Mouse (Mus musculus): ENCODE results near the gene Gm47429.
"Not testable (repeated sequence)": the region's sequence is repeated elsewhere in the genome, so short reads cannot be mapped to it uniquely, and the experiment has no call there.

Gm47429 gene

DNA sequence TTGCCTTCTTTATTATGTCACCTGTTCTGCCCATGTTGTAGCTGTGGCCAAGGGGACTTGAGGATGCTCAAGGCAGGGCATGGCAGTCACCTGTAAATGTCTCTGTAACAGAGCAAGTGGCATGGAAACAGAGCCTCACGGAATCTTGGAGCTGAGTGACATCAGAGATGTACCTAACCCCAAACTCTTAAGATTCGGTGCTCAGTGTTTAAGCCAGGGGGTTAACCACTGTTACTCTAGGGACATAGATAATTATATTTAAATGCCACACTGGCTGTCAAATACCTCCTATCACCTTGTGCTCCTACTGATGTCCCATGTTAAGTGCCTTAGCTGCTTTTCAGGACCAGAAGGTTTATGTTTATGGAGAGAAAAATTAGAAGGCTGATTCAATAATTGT lies at the start of gene Gm47429:
Gene Gm47429, minus strand, starts transcription at position 101 of the 400 bp plus-strand sequence.
- no peak for DNase-seq (ENCODE audit: low spot score in 2 of 2)

DNA sequence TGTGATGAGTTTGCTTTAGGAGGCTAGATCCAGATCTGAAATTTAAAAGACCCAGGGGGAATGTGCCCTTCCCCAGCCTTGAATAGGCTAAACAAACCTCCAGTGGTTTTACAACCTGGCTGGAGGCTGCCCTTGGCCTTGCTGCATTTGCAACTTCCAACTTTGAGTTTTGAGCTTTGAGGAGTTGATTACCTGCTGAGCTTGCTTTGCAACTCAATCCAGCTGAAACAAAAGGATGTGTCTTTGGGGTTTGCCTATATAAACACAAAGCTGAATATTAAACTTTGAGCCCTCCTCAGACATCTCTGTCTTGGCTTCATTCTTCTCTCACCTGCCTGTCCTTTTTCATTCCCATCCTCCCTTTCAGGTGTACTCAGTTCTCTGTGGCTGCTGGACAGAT lies 44.8 kb upstream of the Gm47429 start:
- not testable (repeated sequence) for DNase-seq (ENCODE audit: low spot score in 2 of 2)

DNA sequence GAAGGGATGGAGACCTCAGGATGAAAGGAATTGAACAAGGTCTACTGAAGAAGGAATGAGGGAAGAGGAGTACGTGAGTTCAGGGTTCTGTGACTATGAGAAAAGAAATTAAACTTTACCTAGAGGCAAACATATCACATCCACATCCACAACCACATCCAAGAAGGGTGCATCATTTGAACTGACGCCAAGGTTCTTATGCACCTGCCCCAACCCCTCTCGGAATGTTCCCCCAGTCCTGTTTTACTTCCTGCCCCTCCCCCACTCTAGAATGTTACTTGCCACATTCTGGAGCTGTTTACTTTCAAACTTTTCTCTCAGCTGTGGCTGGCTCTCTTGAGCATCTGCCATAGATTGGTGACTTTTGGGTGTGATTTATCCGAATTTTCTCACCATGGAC lies 23.3 kb upstream of the Gm47429 start, which contains the start of gene Nutm2:
Gene Nutm2, plus strand, starts transcription at position 301 of the 400 bp plus-strand sequence.
- DNase-seq (ENCODE audit: low spot score in 2 of 2), result no peak

DNA sequence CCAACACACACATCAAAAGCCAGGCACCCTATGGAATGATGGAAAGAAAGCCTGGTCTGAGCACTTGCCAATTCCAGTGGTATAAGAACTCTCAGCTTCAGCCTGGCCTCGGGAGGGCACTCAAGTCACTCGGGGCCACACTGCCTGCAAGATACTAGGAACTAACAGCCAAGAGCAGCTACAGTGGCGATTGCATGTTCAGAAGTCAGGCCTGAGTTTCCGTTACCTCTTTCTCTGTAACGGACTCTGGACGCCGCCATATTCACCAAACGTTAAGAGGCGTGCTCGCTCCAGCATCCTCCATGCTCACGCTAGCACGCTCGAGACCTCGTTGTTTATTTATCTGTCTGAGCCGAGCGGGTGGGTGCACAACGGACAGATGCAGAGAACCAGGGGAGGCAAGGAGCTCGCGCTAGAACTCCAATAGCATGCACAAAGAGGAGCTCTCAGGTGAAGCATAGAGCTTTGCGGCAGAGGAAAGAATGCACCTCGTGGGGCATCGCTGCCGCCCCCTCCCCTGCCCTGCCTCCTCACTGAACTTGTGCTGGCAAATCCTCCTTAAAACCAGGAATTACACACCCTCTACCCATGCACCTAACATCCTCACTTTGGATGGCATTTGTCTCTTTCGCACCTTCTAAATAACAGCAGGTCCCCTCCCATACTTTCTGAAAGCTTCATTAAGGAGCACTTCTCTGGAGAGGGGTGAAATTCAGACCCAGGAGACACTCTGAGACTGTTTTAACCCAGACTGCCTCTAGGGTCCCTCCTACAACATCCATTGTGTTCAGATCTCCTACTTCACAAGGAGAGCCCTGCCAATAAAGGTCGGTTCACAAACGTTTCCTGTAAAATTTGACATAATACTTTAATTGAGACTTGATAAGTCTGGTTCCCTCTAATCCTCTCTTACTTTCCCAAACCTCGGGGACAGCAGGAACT lies 21.2 kb upstream of the Gm47429 start:
- DNase-seq (ENCODE audit: low spot score in 2 of 2), result no peak

DNA sequence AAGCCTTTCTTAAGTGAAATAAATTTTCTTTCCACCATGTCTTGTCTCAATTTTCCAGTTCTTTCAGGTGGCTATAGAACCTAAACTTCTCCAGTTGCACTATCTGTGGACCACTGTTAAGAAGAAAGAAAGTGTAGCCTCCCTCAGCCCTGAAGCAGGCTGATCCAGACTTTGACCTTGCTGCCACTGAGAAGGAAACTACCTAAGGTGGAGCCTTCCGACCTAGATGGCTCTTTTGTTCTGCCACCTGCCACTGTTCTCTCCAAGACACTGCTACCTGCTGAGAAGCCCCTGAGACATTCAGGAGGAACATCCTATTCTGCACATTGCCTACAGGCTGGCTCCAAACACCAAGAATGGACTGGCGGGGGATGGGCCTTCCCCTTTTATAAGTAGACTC lies 16.7 kb upstream of the Gm47429 start:
- not testable (repeated sequence) for DNase-seq (ENCODE audit: low spot score in 2 of 2)

DNA sequence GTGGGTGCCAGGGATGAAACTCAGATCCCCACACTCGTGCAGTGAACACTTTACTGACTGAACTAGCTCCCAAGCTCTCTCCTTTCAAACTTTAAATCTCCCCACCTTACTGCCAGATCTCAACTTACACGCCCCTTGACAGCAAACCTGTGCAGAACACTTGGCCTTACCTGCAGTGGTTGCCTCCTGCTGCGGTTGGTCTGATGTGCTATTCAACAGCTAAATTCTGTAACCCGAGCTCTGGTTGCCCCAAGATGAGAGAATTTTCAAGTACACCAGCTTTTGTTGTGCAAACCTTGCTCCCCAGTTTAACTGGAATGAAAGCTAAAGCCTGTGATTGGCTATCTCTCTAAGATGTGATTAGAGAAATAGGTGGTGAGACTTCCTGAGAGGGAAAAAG lies 9.7 kb upstream of the Gm47429 start:
- DNase-seq (ENCODE audit: low spot score in 2 of 2), result no peak

DNA sequence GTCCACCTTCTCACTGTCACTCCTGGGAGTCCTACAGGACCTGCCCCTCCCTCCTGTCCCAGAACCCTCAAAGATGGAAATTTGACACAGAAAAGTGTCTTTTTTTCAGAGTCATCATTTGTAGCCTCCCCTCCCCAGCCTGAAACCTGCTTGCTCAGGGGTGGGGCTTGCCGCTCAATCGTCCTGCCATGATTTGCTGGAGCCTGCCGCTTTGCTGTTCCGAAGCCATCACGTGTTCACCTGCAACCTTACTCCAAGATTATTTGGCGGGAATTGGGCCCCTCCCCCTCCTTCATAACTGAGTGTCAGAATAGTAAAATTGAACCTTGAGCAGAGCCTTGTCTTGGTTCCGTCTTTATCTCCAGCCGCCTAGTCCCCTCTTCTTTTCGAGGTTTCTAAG lies 8.6 kb upstream of the Gm47429 start:
- not testable (repeated sequence) for DNase-seq (ENCODE audit: low spot score in 2 of 2)

DNA sequence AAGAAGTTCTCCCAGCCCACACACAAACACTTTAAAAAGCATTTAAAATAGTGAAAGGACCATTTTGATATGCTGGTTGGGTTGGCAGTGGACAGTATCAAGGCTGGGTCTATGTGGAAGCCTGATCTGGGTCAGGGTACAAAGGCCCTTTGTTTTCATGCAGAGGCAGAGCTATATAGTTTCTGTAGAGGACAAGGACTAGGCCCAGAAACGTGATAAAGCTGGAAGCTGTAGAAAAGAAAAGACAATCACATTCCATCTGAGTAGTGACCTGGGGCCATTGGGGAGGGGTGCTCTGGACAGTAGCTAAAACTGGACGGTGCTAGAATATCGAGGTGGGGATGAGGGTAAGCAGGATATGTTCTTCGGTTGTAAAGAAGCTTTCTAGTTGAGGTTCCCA lies 1.5 kb upstream of the Gm47429 start:
- DNase-seq (ENCODE audit: low spot score in 2 of 2), result no peak

DNA sequence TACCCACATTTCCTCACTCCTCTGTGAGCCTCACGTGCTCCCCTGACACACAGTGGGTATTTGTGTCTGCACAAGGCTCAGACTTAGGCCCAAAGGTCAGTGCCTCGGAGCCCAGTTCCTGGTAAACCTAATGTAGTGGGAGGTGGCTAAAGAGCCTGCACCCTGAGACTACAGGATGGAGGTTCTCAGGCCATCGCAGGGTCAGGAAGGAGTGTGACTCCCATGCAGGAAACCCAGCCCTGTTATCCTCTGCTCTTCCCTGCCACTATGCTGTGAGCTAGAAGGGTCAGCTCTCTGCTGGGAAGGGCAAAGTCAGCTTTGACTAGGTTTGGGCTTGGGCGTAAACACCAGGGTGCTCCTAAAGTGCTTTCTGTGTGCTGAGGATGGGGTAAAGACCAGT lies 17.0 kb downstream of the Gm47429 start:
- no peak for DNase-seq (ENCODE audit: low spot score in 2 of 2)

DNA sequence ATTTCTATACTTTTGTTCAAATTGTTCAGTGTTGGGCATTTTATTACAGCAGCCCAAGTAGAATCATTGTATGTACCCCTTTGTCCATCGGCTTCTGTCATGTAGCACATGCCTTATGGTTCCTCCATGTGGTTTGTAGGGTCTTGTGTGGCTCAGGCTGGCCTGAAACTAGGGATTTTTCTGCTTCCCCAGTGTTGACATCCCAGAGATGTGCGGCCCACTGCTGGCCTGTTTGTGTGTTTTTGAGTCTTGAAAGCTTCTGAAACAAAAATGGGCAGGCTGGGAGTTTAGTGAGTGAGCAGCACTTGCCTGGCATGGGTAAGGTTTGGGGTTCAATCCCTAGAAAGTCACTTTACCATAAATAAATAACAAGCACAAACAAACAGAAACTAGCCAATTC lies 19.2 kb downstream of the Gm47429 start:
- DNase-seq (ENCODE audit: low spot score in 2 of 2), result no peak

DNA sequence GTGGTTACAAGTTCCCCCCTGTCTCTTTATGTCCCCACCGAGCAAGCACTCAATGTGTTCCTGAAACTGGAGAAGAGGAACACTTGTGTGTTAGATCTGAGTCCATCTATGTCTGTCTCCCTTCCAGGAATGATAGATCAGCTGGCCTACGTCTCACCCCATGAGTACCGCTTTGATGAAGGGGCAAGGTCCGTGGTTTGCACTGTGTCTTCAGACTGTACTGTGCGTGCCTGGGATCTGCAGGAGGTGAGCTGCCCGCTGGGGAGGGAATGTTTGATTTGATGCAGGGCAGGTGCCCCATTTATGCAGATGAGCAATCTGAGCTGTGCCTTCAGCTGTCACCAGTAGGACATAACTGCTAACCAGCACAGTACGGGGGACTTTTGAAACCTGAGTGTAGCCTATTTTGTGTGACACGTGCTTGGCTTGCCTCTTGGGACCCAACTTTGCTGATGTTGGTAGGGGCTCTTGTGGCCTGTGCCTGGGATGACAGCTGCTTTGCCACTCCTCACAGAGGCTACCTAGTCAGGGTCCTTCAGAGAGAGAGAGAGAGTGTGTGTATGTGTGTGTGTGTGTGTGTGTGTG lies 20.0 kb downstream of the Gm47429 start:
- DNase-seq (ENCODE audit: low spot score in 2 of 2), result no peak

DNA sequence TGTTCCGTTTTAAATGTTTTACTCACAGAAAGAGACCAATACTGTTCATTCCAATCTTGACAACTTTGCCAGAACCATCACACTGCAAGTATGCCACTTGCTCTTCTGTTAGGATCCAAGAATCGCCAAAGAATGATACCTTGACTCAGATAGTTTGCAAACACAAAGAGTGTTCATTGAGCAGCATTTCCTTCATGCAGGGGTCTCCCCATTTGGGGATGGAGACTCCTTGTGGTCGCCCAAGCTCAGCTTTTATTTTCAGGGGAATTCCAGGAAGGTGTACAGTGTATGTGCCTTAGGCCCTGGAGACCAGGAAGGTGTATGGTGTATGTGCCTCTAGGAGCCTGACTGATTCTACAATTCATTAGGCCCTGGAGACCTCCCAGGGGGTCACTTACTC lies 25.3 kb downstream of the Gm47429 start:
- DNase-seq (ENCODE audit: low spot score in 2 of 2), result no peak

DNA sequence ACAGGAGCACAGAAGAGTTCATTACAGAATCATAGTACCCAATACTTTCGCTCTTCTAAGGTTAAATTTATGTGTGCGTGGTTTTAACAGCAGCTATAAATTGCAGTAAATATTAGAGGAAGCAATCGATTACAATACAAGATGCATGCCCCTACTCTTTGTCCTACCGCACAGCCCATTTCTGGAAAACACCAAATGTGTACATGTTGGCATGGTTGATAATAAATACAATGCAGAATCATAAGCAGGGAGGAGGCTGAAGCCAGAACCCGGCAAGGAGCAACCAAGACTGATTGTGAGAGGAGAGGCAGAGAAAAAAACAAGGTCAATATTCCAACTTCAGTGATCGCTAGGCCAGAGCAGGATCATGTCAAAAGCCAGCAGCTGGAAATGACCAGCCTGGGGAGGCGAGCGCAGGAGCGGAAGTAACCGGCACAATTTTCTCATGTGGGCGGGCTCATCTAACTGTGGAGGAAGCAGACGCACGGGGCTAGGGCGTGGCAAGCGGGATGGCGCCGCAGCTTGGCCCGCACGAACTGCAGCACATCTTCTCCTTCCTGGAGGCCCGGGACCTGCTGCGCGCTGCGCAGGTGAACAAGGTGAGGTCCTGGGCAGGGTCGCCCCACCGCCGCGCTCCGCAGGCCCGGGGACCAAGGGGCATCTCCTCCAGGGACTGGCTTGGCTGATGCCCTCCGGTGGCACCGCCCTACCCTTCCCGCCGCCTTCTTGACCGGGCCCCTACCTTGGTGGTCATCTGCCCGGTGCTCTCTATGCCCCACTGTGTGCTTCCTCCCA lies 26.1 kb downstream of the Gm47429 start, which contains the start of gene Fbxw17:
Gene Fbxw17, plus strand, starts transcription at position 476 of the 795 bp plus-strand sequence.
- DNase-seq (ENCODE audit: low spot score in 2 of 2), result peak; percentile 53 to 62

All from spleen, postnatal 36 days (tissue).